17 mouse cellular contexts compared by ENCODE assay signal in genomic region chr2:35899712-35900111, GRCm38 (mm10).
"Had no signal": no experiment of that assay in that cellular context is flagged by ENCODE, and none has a peak within 500 bp of the region (broad histone marks: within the 10 kb centered on the region; RNA-seq: fewer than 3 reads in every experiment).

No protein-coding gene starts in this region.

- H3K4me3 ChIP-seq: neural tube, embryonic 12.5 days; neural tube, embryonic 13.5 days; neural tube, embryonic 15.5 days; stomach, embryonic 15.5 days had no signal

- H3K9me3 ChIP-seq: neural tube, embryonic 12.5 days; neural tube, embryonic 13.5 days; neural tube, embryonic 15.5 days; stomach, embryonic 15.5 days had no signal

- H3K4me1 ChIP-seq: neural tube, embryonic 12.5 days; neural tube, embryonic 13.5 days; neural tube, embryonic 15.5 days; stomach, embryonic 15.5 days had no signal

- H3K9ac ChIP-seq: neural tube, embryonic 12.5 days; neural tube, embryonic 13.5 days; neural tube, embryonic 15.5 days; stomach, embryonic 15.5 days had no signal

- H3K27me3 ChIP-seq: neural tube, embryonic 13.5 days; neural tube, embryonic 15.5 days; stomach, embryonic 15.5 days had no signal

- DNase-seq: retina, postnatal 1 day; right cerebral cortex, adult 18-20 months; right cerebral cortex, postnatal 14 days; right cerebral cortex, postnatal 25 days; right cerebral cortex, postnatal 4 days; spleen, adult 18-20 months; thymus, adult 18-20 months; thymus, adult 2 months; thymus, postnatal 14 days; thymus, postnatal 25 days; thymus, postnatal 36 days; thymus, postnatal 4 days had no signal

- H3K4me2 ChIP-seq: neural tube, embryonic 12.5 days; neural tube, embryonic 13.5 days; neural tube, embryonic 15.5 days; stomach, embryonic 15.5 days had no signal

- H3K36me3 ChIP-seq: neural tube, embryonic 12.5 days; neural tube, embryonic 13.5 days; neural tube, embryonic 15.5 days; stomach, embryonic 15.5 days had no signal

- H3K27ac ChIP-seq: neural tube, embryonic 12.5 days; neural tube, embryonic 13.5 days; neural tube, embryonic 15.5 days; stomach, embryonic 15.5 days; stomach, postnatal 0 days had no signal
